Mouse (Mus musculus) neural tube, embryonic 11.5 days (tissue): ENCODE measurements around the gene Myo5c. TPM values are rescaled to one million over a fixed set of nuclear protein-coding genes. Genes with fewer than 3 reads are reported as not detected.

ENCODE experiments used
- ATAC-seq: fragments of 200-750 bp; cut with Nextera tagmentation; 2 replicates; pipeline ENCODE4 v1.8.0; 2017; ENCODE audit warnings: moderate number of reproducible peaks, mild to moderate bottlenecking, moderate TSS enrichment, moderate library complexity; ENCODE audit not compliant: insufficient read depth, low FRiP score, low TSS enrichment
- DNase-seq: peaks from one replicate; pipeline ENCODE4 v3.0.0-alpha.2; 2015; ENCODE audit warnings: low spot score
- H3K27ac ChIP-seq: fragments of 300-500 bp; sonication (generic); 2 replicates; pipeline ENCODE4 v1.5.1; 2014; ENCODE audit warnings: low read depth, mild to moderate bottlenecking, low read length
- H3K27me3 ChIP-seq: fragments of 300-500 bp; sonication (generic); 2 replicates; pipeline ENCODE4 v1.6.1; 2014; ENCODE audit warnings: mild to moderate bottlenecking, low read length, mixed read lengths; ENCODE audit not compliant: control insufficient read depth, insufficient read depth
- H3K36me3 ChIP-seq: fragments of 300-500 bp; sonication (generic); 2 replicates; pipeline ENCODE4 v1.6.1; 2014; ENCODE audit warnings: mild to moderate bottlenecking, low read length, moderate library complexity, mixed read lengths; ENCODE audit not compliant: control insufficient read depth, insufficient read depth
- H3K4me1 ChIP-seq: fragments of 300-500 bp; sonication (generic); 2 replicates; pipeline ENCODE4 v1.6.1; 2014; ENCODE audit warnings: low read length, mixed read lengths; ENCODE audit not compliant: control insufficient read depth, insufficient read depth
- H3K4me2 ChIP-seq: fragments of 300-500 bp; sonication (generic); 2 replicates; pipeline ENCODE4 v1.6.1; 2014; ENCODE audit warnings: low read depth, mild to moderate bottlenecking, moderate library complexity
- H3K4me3 ChIP-seq: fragments of 300-500 bp; sonication (generic); 2 replicates; pipeline ENCODE4 v1.5.1; 2014; ENCODE audit warnings: low read depth, low read length
- H3K9ac ChIP-seq: fragments of 300-500 bp; sonication (generic); 2 replicates; pipeline ENCODE4 v1.6.1; 2014; ENCODE audit warnings: mild to moderate bottlenecking, low read length
- H3K9me3 ChIP-seq: fragments of 300-500 bp; sonication (generic); 2 replicates; pipeline ENCODE4 v1.6.1; 2016; ENCODE audit warnings: low read length; ENCODE audit not compliant: control insufficient read depth
- WGBS: fragments of 180-500 bp; shearing (Covaris S2); extraction: QIAGEN DNeasy Blood & Tissue Kit; methylation state at CpG from one replicate; pipeline ENCODE4 v1.1.7; 2014; 5-methylcytosine and 5-hydroxymethylcytosine counted together
- polyA plus RNA-seq: library from polyadenylated mRNA; unstranded; fragments of >200 nt; fragmentation: Nextera tagmentation; extraction: Ambion mirVana; gene quantifications from 2 replicates; pipeline ENCODE4 v1.2.1, GENCODE M21; 2014

Gene Myo5c
- polyA plus RNA-seq, 1 experiment from 2014 or later = 0.36 TPM

- no peak for DNase-seq
Observed at GRCm38 (mm10) chr9:75210269-75210668, 21.6 kb upstream of the Myo5c start.

GRCm38 (mm10) chr9:75214743-75215413 is 16.9 kb upstream of the Myo5c start:
- Histone ChIP-seq H3K4me2 (no peak overlapping the region), H3K9ac (no peak overlapping the region), H3K27ac (no peak overlapping the region), H3K4me1 (no peaks in the 10 kb centered on the region), H3K36me3 (peaks cover 3% of the 10 kb centered on the region; the same call in 1 of the 2 replicates), H3K27me3 (no peaks in the 10 kb centered on the region), H3K4me3 (no peak overlapping the region), H3K9me3 (no peaks in the 10 kb centered on the region)
- no peak for ATAC-seq
- DNase-seq = no peak
- WGBS = 90% methylated on average over 11 of the region's 11 CpGs

More at GRCm38 (mm10) chr9:75210269-75210668, 21.6 kb upstream of the Myo5c start:
- Histone ChIP-seq H3K27ac (no peak overlapping the region), H3K9me3 (no peaks in the 10 kb centered on the region), H3K9ac (no peak overlapping the region), H3K36me3 (peaks cover 3% of the 10 kb centered on the region; the same call in 1 of the 2 replicates), H3K27me3 (no peaks in the 10 kb centered on the region), H3K4me3 (no peak overlapping the region), H3K4me2 (no peak overlapping the region), H3K4me1 (no peaks in the 10 kb centered on the region)
- WGBS = 78% methylated on average over 2 of the region's 2 CpGs
- no peak for ATAC-seq

- ATAC-seq (no peak), DNase-seq (no peak)
- H3K27ac ChIP-seq = no peak overlapping the region
- no peaks in the 10 kb centered on the region for H3K4me1 ChIP-seq
- H3K9me3 ChIP-seq = no peaks in the 10 kb centered on the region
- H3K4me2 ChIP-seq = no peak overlapping the region
- WGBS = 86% methylated on average over 5 of the region's 5 CpGs
- no peak overlapping the region for H3K4me3 ChIP-seq
- H3K9ac ChIP-seq = no peak overlapping the region
- H3K27me3 ChIP-seq = no peaks in the 10 kb centered on the region
- no peaks in the 10 kb centered on the region for H3K36me3 ChIP-seq
Observed at GRCm38 (mm10) chr9:75219942-75220341, 11.9 kb upstream of the Myo5c start.

GRCm38 (mm10) chr9:75221420-75222287 is 10.2 kb upstream of the Myo5c start:
- no peaks in the 10 kb centered on the region for H3K27me3 ChIP-seq
- DNase-seq = no peak
- H3K36me3 ChIP-seq = no peaks in the 10 kb centered on the region
- 68% methylated on average over 10 of the region's 10 CpGs for WGBS
- no peak overlapping the region for H3K9ac ChIP-seq
- no peak overlapping the region for H3K4me3 ChIP-seq
- no peak for ATAC-seq
- H3K9me3 ChIP-seq = no peaks in the 10 kb centered on the region
- no peak overlapping the region for H3K27ac ChIP-seq
- H3K4me1 ChIP-seq = no peaks in the 10 kb centered on the region
- no peak overlapping the region for H3K4me2 ChIP-seq

GRCm38 (mm10) chr9:75232860-75233259 is 1.0 kb downstream of the Myo5c start:
- H3K4me2 ChIP-seq = no peak overlapping the region
- H3K4me3 ChIP-seq = no peak overlapping the region
- WGBS = 20% methylated on average over 8 of the region's 8 CpGs
- no peaks in the 10 kb centered on the region for H3K36me3 ChIP-seq
- ATAC-seq = no peak
- peaks cover 23% of the 10 kb centered on the region for H3K27me3 ChIP-seq
- H3K9me3 ChIP-seq = no peaks in the 10 kb centered on the region
- peaks cover 6% of the 10 kb centered on the region for H3K4me1 ChIP-seq
- no peak overlapping the region for H3K9ac ChIP-seq
- H3K27ac ChIP-seq = no peak overlapping the region
- DNase-seq = no peak

GRCm38 (mm10) chr9:75234271-75234741 is 2.5 kb downstream of the Myo5c start:
- ATAC-seq (no peak), DNase-seq (no peak)
- WGBS = 27% methylated on average over 7 of the region's 7 CpGs
- Histone ChIP-seq H3K27me3 (peaks cover 23% of the 10 kb centered on the region), H3K4me3 (no peak overlapping the region), H3K4me2 (no peak overlapping the region), H3K36me3 (no peaks in the 10 kb centered on the region), H3K9ac (no peak overlapping the region), H3K27ac (no peak overlapping the region), H3K9me3 (no peaks in the 10 kb centered on the region), H3K4me1 (peaks cover 6% of the 10 kb centered on the region)

- Histone ChIP-seq H3K36me3 (no peaks in the 10 kb centered on the region), H3K9ac (no peak overlapping the region), H3K4me3 (no peak overlapping the region), H3K4me1 (peaks cover 6% of the 10 kb centered on the region), H3K27ac (no peak overlapping the region), H3K27me3 (peaks cover 23% of the 10 kb centered on the region), H3K4me2 (no peak overlapping the region), H3K9me3 (no peaks in the 10 kb centered on the region)
- DNase-seq (no peak), ATAC-seq (no peak)
- WGBS = 79% methylated on average over 11 of the region's 12 CpGs
Observed at GRCm38 (mm10) chr9:75234983-75235627, 3.3 kb downstream of the Myo5c start.

- H3K9me3 ChIP-seq = no peaks in the 10 kb centered on the region
- peaks cover 22% of the 10 kb centered on the region for H3K27me3 ChIP-seq
- no peak overlapping the region for H3K9ac ChIP-seq
- ATAC-seq (no peak), DNase-seq (no peak)
- no peak overlapping the region for H3K27ac ChIP-seq
- 77% methylated on average over 2 of the region's 2 CpGs for WGBS
- H3K4me1 ChIP-seq = peaks cover 6% of the 10 kb centered on the region
- H3K4me3 ChIP-seq = no peak overlapping the region
- H3K36me3 ChIP-seq = no peaks in the 10 kb centered on the region
- no peak overlapping the region for H3K4me2 ChIP-seq
Observed at GRCm38 (mm10) chr9:75235696-75236095, 3.9 kb downstream of the Myo5c start.
